In the genomic region with DNA sequence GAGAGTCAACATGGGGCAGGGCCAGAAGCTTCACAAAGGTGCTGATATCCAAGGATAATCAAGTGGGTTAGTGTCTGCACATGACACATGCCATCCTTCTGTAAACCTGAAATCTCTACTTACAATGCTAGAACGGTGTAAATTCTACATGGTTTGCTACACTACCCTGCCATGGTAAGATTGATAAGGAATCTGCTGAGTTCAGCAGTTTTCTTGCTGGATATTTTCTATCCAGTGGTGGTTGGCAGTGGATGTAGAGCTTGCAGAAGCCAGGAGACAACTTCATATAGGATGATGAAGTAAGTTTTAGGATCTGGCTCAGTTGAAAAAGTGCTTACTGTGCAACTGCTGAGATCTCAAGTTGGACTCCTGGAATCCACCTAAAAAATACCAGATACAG, we compare ENCODE assay signal across 21 mouse cellular contexts.
A peak's percentile ranks its signal among the peaks of the same experiment; 100 is the strongest.
DNase-seq lines count a peak whose midpoint lies in the region; TF ChIP-seq lines count a peak whose summit lies in the region.
"Had no signal": no experiment of that assay in that cellular context is flagged by ENCODE, and none has a peak within 500 bp of the region (broad histone marks: within the 10 kb centered on the region; RNA-seq: fewer than 3 reads in every experiment).

No protein-coding gene starts in this region.

- TF ChIP-seq RAD21 in CH12.LX (IDR thresholded peaks at IDR 0.05; ENCODE audit: low read depth, low read length), result no peak

- H3K27ac ChIP-seq in heart, adult 2 months, result no peak overlapping the region
- no peak overlapping the region for H3K27ac ChIP-seq in CH12.LX (ENCODE audit: insufficient read depth, low read depth)
- H3K27ac ChIP-seq in ES-E14 (ENCODE audit: insufficient read depth, low read depth, low read length, poor library complexity, severe bottlenecking), result no peak overlapping the region

- no peak overlapping the region for H3K4me3 ChIP-seq in heart, adult 2 months
- H3K4me3 ChIP-seq in CH12.LX (replicated peaks in 1 of 3; ENCODE audit: low read depth in 2 of 3, low read length in 2 of 3, poor library complexity in 1 of 3) (no peak overlapping the region), ES-E14 (ENCODE audit: insufficient read depth in 1 of 2, low read depth in 1 of 2, low read length in 2 of 2, poor library complexity in 1 of 2, severe bottlenecking in 1 of 2) (no peak overlapping the region)

- no peak overlapping the region for H3K4me2 ChIP-seq in CH12.LX (ENCODE audit: insufficient read depth, low read depth, poor library complexity, severe bottlenecking)

- TF ChIP-seq CTCF in heart, adult 2 months (IDR thresholded peaks at IDR 0.05), result no peak
- TF ChIP-seq CTCF in CH12.LX (conservative IDR thresholded peaks at IDR 0.05 in 1 of 2, IDR thresholded peaks at IDR 0.05 in 1 of 2; ENCODE audit: low read depth in 2 of 2, low read length in 2 of 2), result no peak

- H3K9ac ChIP-seq in heart, adult 2 months (ENCODE audit: low read depth, low read length), result no peak overlapping the region
- H3K9ac ChIP-seq in CH12.LX (ENCODE audit: insufficient read depth, low read depth) (no peak overlapping the region), ES-E14 (ENCODE audit: insufficient read depth, low read depth, low read length, poor library complexity, severe bottlenecking) (no peak overlapping the region)

- in situ Hi-C loops in CH12.LX (cut with MboI; ENCODE audit: low pct_ligation_motif_present, low pct_unique_long_range_greater_than_20kb, low sequenced_read_pairs) (no loop called here), ES-E14 (cut with MboI; ENCODE audit: low sequenced_read_pairs in 2 of 2, unreplicated experiment in 2 of 2) (no loop called here)

- no peaks in the 10 kb centered on the region for H3K36me3 ChIP-seq in heart, adult 2 months (ENCODE audit: control insufficient read depth, insufficient read depth, low read length)
- H3K36me3 ChIP-seq in CH12.LX (replicated peaks in 1 of 2; ENCODE audit: control insufficient read depth in 1 of 2, insufficient read depth in 1 of 2, low read length in 1 of 2), result no peaks in the 10 kb centered on the region
- no peaks in the 10 kb centered on the region for H3K36me3 ChIP-seq in ES-E14 (ENCODE audit: control insufficient read depth, insufficient read depth, low read length, poor library complexity, severe bottlenecking)
- H3K36me3 ChIP-seq: G1E had no signal

- TF ChIP-seq POLR2A in heart, adult 2 months (IDR thresholded peaks at IDR 0.05; ENCODE audit: insufficient read depth, low read depth, low read length), result no peak
- no peak for TF ChIP-seq POLR2A in CH12.LX (IDR thresholded peaks at IDR 0.05; ENCODE audit: low read depth, low read length)

- no peaks in the 10 kb centered on the region for H3K27me3 ChIP-seq in heart, adult 2 months (ENCODE audit: control insufficient read depth, insufficient read depth, low read length)
- H3K27me3 ChIP-seq in CH12.LX (replicated peaks), result no peaks in the 10 kb centered on the region
- H3K27me3 ChIP-seq: Patski had no signal

- TF ChIP-seq EP300 in heart, adult 2 months (IDR thresholded peaks at IDR 0.05; ENCODE audit: insufficient read depth, low read depth, low read length), result no peak
- TF ChIP-seq EP300 in CH12.LX (IDR thresholded peaks at IDR 0.05; ENCODE audit: low read length), result no peak

- dilution Hi-C loops in CH12.LX (cut with MboI; ENCODE audit: extremely low pct_ligation_motif_present, extremely low pct_unique_long_range_greater_than_20kb, low sequenced_read_pairs), result no loop called here

- peak; percentile 17 for DNase-seq in heart, adult 11 months
- no peak for DNase-seq in heart, adult 2 months
- no peak for DNase-seq in CH12.LX (ENCODE audit: extremely low read depth)
- no peak for DNase-seq in ES-E14 (ENCODE audit: low read depth, low spot score)
- DNase-seq in adrenal gland, postnatal 10 days, result no peak
- DNase-seq in Muller cell, postnatal 12 days (ENCODE audit: inconsistent ontology term), result no peak
- DNase-seq: adrenal gland, adult 2 months; adrenal gland, adult 8-10 months; adrenal gland, postnatal 14 days; adrenal gland, postnatal 25 days; adrenal gland, postnatal 36 days; B cell, adult 2 months; cerebellum, adult 11 months; cerebellum, adult 11-12 months; cerebellum, adult 18-20 months; cerebellum, adult 2 months; cerebellum, adult 8-10 months; cerebellum, adult 9-10 months; cerebellum, adult 9-11 months had no signal

- WGBS in heart, adult 2 months, result 80% methylated on average over 1 of the region's 1 CpGs

- H3K9me3 ChIP-seq in CH12.LX (replicated peaks; ENCODE audit: low read length) (peaks cover 31% of the 10 kb centered on the region), ES-E14 (ENCODE audit: control insufficient read depth, insufficient read depth, low read depth, low read length) (no peaks in the 10 kb centered on the region)
- H3K9me3 ChIP-seq: G1E had no signal

- H3K79me2 ChIP-seq in heart, adult 2 months (replicated peaks; ENCODE audit: control insufficient read depth, insufficient read depth, low read length), result no peaks in the 10 kb centered on the region
- no peaks in the 10 kb centered on the region for H3K79me2 ChIP-seq in CH12.LX (replicated peaks; ENCODE audit: control insufficient read depth, extremely low read depth, insufficient read depth, poor library complexity, severe bottlenecking)

- no peaks in the 10 kb centered on the region for H3K4me1 ChIP-seq in heart, adult 2 months (ENCODE audit: control insufficient read depth, insufficient read depth, low read length)
- H3K4me1 ChIP-seq in CH12.LX (ENCODE audit: control insufficient read depth in 1 of 2, insufficient read depth in 2 of 2) (no peaks in the 10 kb centered on the region), ES-E14 (ENCODE audit: control insufficient read depth in 2 of 2, insufficient read depth in 2 of 2, low read length in 2 of 2, poor library complexity in 1 of 2) (no peaks in the 10 kb centered on the region)

- intact Hi-C loops in heart, adult 2 months (cut with DNase I), result no loop called here

TF ChIP-seq in CH12.LX, 34 proteins besides CTCF, POLR2A, EP300 and RAD21:
- no peak for TF ChIP-seq SMC3 (IDR thresholded peaks at IDR 0.05; ENCODE audit: low read depth, low read length)
- TF ChIP-seq ELF1 (IDR thresholded peaks at IDR 0.05; ENCODE audit: low read depth, low read length), result no peak
- TF ChIP-seq HCFC1 (IDR thresholded peaks at IDR 0.05; ENCODE audit: low read depth, low read length), result no peak
- no peak for TF ChIP-seq GABPA (IDR thresholded peaks at IDR 0.05; ENCODE audit: insufficient replicate concordance, low read depth, low read length)
- TF ChIP-seq MAFK (IDR thresholded peaks at IDR 0.05; ENCODE audit: insufficient replicate concordance, low read length), result peak; percentile 55

TF ChIP-seq in ES-E14, 5 proteins besides CTCF, POLR2A, EP300 and RAD21:
- no peak for TF ChIP-seq ZNF384 (IDR thresholded peaks at IDR 0.05; ENCODE audit: low read depth, low read length)
- peak; percentile 75; the same call in 1 of the 2 replicates for TF ChIP-seq MAFK (IDR thresholded peaks at IDR 0.05; ENCODE audit: insufficient read depth, low read depth, low read length)
TF ChIP-seq in ES-E14: peak in this region for 1.
